ENCODE assay signal across 17 mouse cellular contexts in the genomic region with DNA sequence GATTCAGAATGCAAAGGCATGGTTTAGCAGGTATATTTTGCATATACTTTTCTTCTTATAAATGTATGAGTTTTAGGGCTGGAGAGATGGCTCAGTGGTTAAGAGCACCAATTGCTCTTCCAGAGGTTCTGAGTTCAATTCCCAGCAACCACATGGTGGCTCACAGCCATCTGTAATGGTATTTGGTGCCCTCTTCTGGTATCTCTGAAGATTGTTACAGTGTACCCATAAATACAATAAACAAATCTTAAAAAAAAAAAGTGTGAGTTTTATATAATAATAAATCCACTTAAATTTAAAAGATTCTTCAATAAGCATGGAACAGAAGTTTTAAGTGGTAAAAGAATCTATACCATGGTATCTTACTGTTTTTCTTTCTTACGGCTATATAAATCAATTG. TPM values are rescaled to one million over a fixed set of nuclear protein-coding genes. Genes with fewer than 3 reads are reported as not detected.
DNase-seq lines count a peak whose midpoint lies in the region; ATAC-seq and TF ChIP-seq lines count a peak whose summit lies in the region.
"Had no signal": no experiment of that assay in that cellular context is flagged by ENCODE, and none has a peak within 500 bp of the region (broad histone marks: within the 10 kb centered on the region; RNA-seq: fewer than 3 reads in every experiment).

No protein-coding gene starts in this region.

- H3K9ac ChIP-seq in intestine, postnatal 0 days (ENCODE audit: low read depth, low read length), result no peak overlapping the region
- H3K9ac ChIP-seq in intestine, embryonic 15.5 days, result no peak overlapping the region
- H3K9ac ChIP-seq: embryonic facial prominence, embryonic 15.5 days; forebrain, embryonic 13.5 days; hindbrain, embryonic 14.5 days; neural tube, embryonic 15.5 days had no signal

- H3K4me2 ChIP-seq in intestine, postnatal 0 days (replicated peaks; ENCODE audit: low read depth), result no peak overlapping the region
- H3K4me2 ChIP-seq in intestine, embryonic 15.5 days (replicated peaks), result no peak overlapping the region
- H3K4me2 ChIP-seq: embryonic facial prominence, embryonic 15.5 days; forebrain, embryonic 13.5 days; hindbrain, embryonic 14.5 days; neural tube, embryonic 15.5 days had no signal

- H3K27me3 ChIP-seq in intestine, postnatal 0 days (replicated peaks; ENCODE audit: control insufficient read depth, insufficient read depth, low read length), result no peaks in the 10 kb centered on the region
- H3K27me3 ChIP-seq in intestine, embryonic 15.5 days (replicated peaks), result no peaks in the 10 kb centered on the region
- H3K27me3 ChIP-seq: embryonic facial prominence, embryonic 15.5 days; forebrain, embryonic 13.5 days; neural tube, embryonic 15.5 days had no signal

- H3K27ac ChIP-seq in intestine, postnatal 0 days (ENCODE audit: low read depth, low read length), result no peak overlapping the region
- H3K27ac ChIP-seq in intestine, embryonic 15.5 days, result no peak overlapping the region
- H3K27ac ChIP-seq: embryonic facial prominence, embryonic 15.5 days; forebrain, embryonic 13.5 days; hindbrain, embryonic 14.5 days; neural tube, embryonic 15.5 days had no signal

- peak; percentile 27; the same call in 1 of the 2 replicates for TF ChIP-seq CTCF in intestine, postnatal 0 days (IDR thresholded peaks at IDR 0.05; ENCODE audit: low read depth)

- H3K4me3 ChIP-seq in intestine, postnatal 0 days (ENCODE audit: low read depth, low read length), result no peak overlapping the region
- no peak overlapping the region for H3K4me3 ChIP-seq in intestine, embryonic 15.5 days (replicated peaks)
- H3K4me3 ChIP-seq: embryonic facial prominence, embryonic 15.5 days; forebrain, embryonic 13.5 days; neural tube, embryonic 15.5 days had no signal

- no peak for ATAC-seq in intestine, postnatal 0 days
- ATAC-seq in intestine, embryonic 15.5 days, result no peak
- ATAC-seq in megakaryocyte-erythroid progenitor cell, adult 5-6 weeks (replicated peaks; ENCODE audit: low FRiP score, low TSS enrichment, poor library complexity, severe bottlenecking), result no peak
- ATAC-seq: forebrain, embryonic 13.5 days; lung, postnatal 0 days had no signal

- WGBS in intestine, postnatal 0 days, result 98% methylated on average over 1 of the region's 1 CpGs
- WGBS in intestine, embryonic 15.5 days, result 96% methylated on average over 1 of the region's 1 CpGs

- H3K9me3 ChIP-seq in intestine, postnatal 0 days (ENCODE audit: control insufficient read depth), result no peaks in the 10 kb centered on the region
- no peaks in the 10 kb centered on the region for H3K9me3 ChIP-seq in intestine, embryonic 15.5 days
- H3K9me3 ChIP-seq: embryonic facial prominence, embryonic 15.5 days; forebrain, embryonic 13.5 days; neural tube, embryonic 15.5 days had no signal

- H3K4me1 ChIP-seq in intestine, postnatal 0 days (replicated peaks; ENCODE audit: control insufficient read depth, insufficient read depth, low read length), result no peaks in the 10 kb centered on the region
- H3K4me1 ChIP-seq in intestine, embryonic 15.5 days (replicated peaks), result no peaks in the 10 kb centered on the region
- H3K4me1 ChIP-seq: embryonic facial prominence, embryonic 15.5 days; forebrain, embryonic 13.5 days; neural tube, embryonic 15.5 days had no signal

- peaks cover 14% of the 10 kb centered on the region for H3K36me3 ChIP-seq in intestine, postnatal 0 days (ENCODE audit: control insufficient read depth, insufficient read depth)
- H3K36me3 ChIP-seq in intestine, embryonic 15.5 days, result 0 out of 2 replicates have a peak, but pooled peaks cover 6% of the 10 kb centered on the region

- peak; percentile 12 for DNase-seq in thymus, postnatal 0 days (ENCODE audit: low spot score)
- no peak for DNase-seq in thymus, postnatal 4 days
- DNase-seq in NIH3T3 (ENCODE audit: low read depth), result peak; percentile 23
- no peak for DNase-seq in right cerebral cortex, postnatal 36 days (ENCODE audit: low spot score in 2 of 2)
- DNase-seq in kidney, postnatal 10 days, result no peak
- DNase-seq: adrenal gland, postnatal 14 days; cerebellum, adult 9-10 months; kidney, adult 2 months; retina, postnatal 1 day had no signal

RNA-seq across cellular contexts. Expression of a gene that starts 6.1 kb away (rescaled TPM):
- polyA plus RNA-seq in intestine, postnatal 0 days (2015; fragmentation: Nextera tagmentation; extraction: Ambion mirVana), result 17.3 and 19.6 TPM in 2 replicates
- 53.0 and 53.8 TPM in 2 replicates for polyA plus RNA-seq in intestine, embryonic 15.5 days (2015; fragmentation: Nextera tagmentation; extraction: Ambion mirVana)
- 111 and 132 TPM in 2 replicates for polyA plus RNA-seq in thymus, postnatal 0 days (2015; fragmentation: Nextera tagmentation; extraction: Ambion mirVana)
- total RNA-seq in megakaryocyte-erythroid progenitor cell, adult 5-6 weeks (2014; fragmentation: Nextera tagmentation), result 77.4 and 91.1 TPM in 2 replicates
- 138 and 179 TPM in 2 replicates for total RNA-seq in megakaryocyte-erythroid progenitor cell, adult 5-6 weeks (2017)

RNA-seq across cellular contexts. Expression of a gene that starts 6.5 kb away (rescaled TPM):
- polyA plus RNA-seq in intestine, postnatal 0 days (2015; fragmentation: Nextera tagmentation; extraction: Ambion mirVana), result 1.6 and 1.9 TPM in 2 replicates
- 4.9 and 5.0 TPM in 2 replicates for polyA plus RNA-seq in intestine, embryonic 15.5 days (2015; fragmentation: Nextera tagmentation; extraction: Ambion mirVana)
- polyA plus RNA-seq in thymus, postnatal 0 days (2015; fragmentation: Nextera tagmentation; extraction: Ambion mirVana), result 5.0 and 5.8 TPM in 2 replicates
- 11.1 and 17.5 TPM in 2 replicates for total RNA-seq in megakaryocyte-erythroid progenitor cell, adult 5-6 weeks (2014; fragmentation: Nextera tagmentation)
- total RNA-seq in megakaryocyte-erythroid progenitor cell, adult 5-6 weeks (2017), result 15.7 and 19.0 TPM in 2 replicates

Comparison
In these comparisons a context has a peak if more than half of its experiments do, and no peak if none do; other contexts are left out.
1. DNase-seq: peak in thymus, postnatal 0 days (single experiment) and NIH3T3 (single experiment); none in thymus, postnatal 4 days (single experiment), right cerebral cortex, postnatal 36 days (0 of 2) and kidney, postnatal 10 days (single experiment).